Mouse (Mus musculus): ENCODE results near the gene Fam172a. TPM values are rescaled to one million over a fixed set of nuclear protein-coding genes. Genes with fewer than 3 reads are reported as not detected.
A peak's percentile ranks its signal among the peaks of the same experiment; 100 is the strongest.

Fam172a gene
- total RNA-seq, 2 experiments from 2014 or later = 7.3 to 7.6 TPM

GRCm38 (mm10) chr13:78095071-78095973, 393.5 kb downstream of the Fam172a start:
- intact Hi-C loops (cut with DNase I) = no loop called here

GRCm38 (mm10) chr13:78098858-78099445, 397.1 kb downstream of the Fam172a start:
- intact Hi-C loops (cut with DNase I) = no loop called here
- no peak for DNase-seq

More at GRCm38 (mm10) chr13:78095071-78095973, 393.5 kb downstream of the Fam172a start:
- no peak for DNase-seq

GRCm38 (mm10) chr13:78099746-78100530, 398.1 kb downstream of the Fam172a start:
- intact Hi-C loops (cut with DNase I) = no loop called here
- DNase-seq = no peak

- DNase-seq = no peak
- intact Hi-C loops (cut with DNase I) = no loop called here
These were observed 398.8 kb downstream of the Fam172a start for GRCm38 (mm10) chr13:78100664-78101063.

- intact Hi-C loops (cut with DNase I) = no loop called here
- no peak for DNase-seq
These were observed 400.5 kb downstream of the Fam172a start for GRCm38 (mm10) chr13:78102337-78102736.

- DNase-seq = no peak
These were observed 403.0 kb downstream of the Fam172a start for GRCm38 (mm10) chr13:78104851-78105250.

GRCm38 (mm10) chr13:78110648-78111047, 408.8 kb downstream of the Fam172a start:
- DNase-seq = no peak

More at GRCm38 (mm10) chr13:78104851-78105250, 403.0 kb downstream of the Fam172a start:
- intact Hi-C loops (cut with DNase I) = no loop called here

GRCm38 (mm10) chr13:78113978-78114377, 412.1 kb downstream of the Fam172a start:
- no peak for DNase-seq
- intact Hi-C loops (cut with DNase I) = no loop called here

More at GRCm38 (mm10) chr13:78110648-78111047, 408.8 kb downstream of the Fam172a start:
- intact Hi-C loops (cut with DNase I) = no loop called here

- intact Hi-C loops (cut with DNase I) = no loop called here
- no peak for DNase-seq
These were observed 416.9 kb downstream of the Fam172a start for GRCm38 (mm10) chr13:78118715-78119114.

- no peak for DNase-seq
- intact Hi-C loops (cut with DNase I) = no loop called here
These were observed 420.2 kb downstream of the Fam172a start for GRCm38 (mm10) chr13:78121991-78122390.

- DNase-seq = no peak
- intact Hi-C loops (cut with DNase I) = no loop called here
These were observed 422.1 kb downstream of the Fam172a start for GRCm38 (mm10) chr13:78123911-78124426.

- no peak for DNase-seq
- intact Hi-C loops (cut with DNase I) = no loop called here
These were observed 455.6 kb downstream of the Fam172a start for GRCm38 (mm10) chr13:78157465-78157864.

GRCm38 (mm10) chr13:78162149-78162548, 460.3 kb downstream of the Fam172a start:
- DNase-seq = no peak
- intact Hi-C loops (cut with DNase I) = no loop called here

- DNase-seq = peak; percentile 37 to 59
- intact Hi-C loops (cut with DNase I) = no loop called here
These were observed 461.5 kb downstream of the Fam172a start for GRCm38 (mm10) chr13:78163087-78163958.

- no peak for DNase-seq
- intact Hi-C loops (cut with DNase I) = no loop called here
These were observed 463.1 kb downstream of the Fam172a start for GRCm38 (mm10) chr13:78164941-78165340.

GRCm38 (mm10) chr13:78168166-78168565, 466.3 kb downstream of the Fam172a start:
- no peak for DNase-seq
- intact Hi-C loops (cut with DNase I) = no loop called here

- intact Hi-C loops (cut with DNase I) = no loop called here
These were observed 469.5 kb downstream of the Fam172a start for GRCm38 (mm10) chr13:78171320-78171719.

GRCm38 (mm10) chr13:78171984-78172636, 470.3 kb downstream of the Fam172a start:
- no peak for DNase-seq
- intact Hi-C loops (cut with DNase I) = no loop called here

More at GRCm38 (mm10) chr13:78171320-78171719, 469.5 kb downstream of the Fam172a start:
- no peak for DNase-seq

- DNase-seq = no peak
- intact Hi-C loops (cut with DNase I) = no loop called here
These were observed 471.0 kb downstream of the Fam172a start for GRCm38 (mm10) chr13:78172861-78173260.
